Mouse (Mus musculus) bone marrow macrophage, adult 2 months (primary cell): Measurements from ENCODE around the gene Baiap2l1.

Source experiments
- CTCF ChIP-seq: IDR thresholded peaks from 2 replicates; pipeline ENCODE4 v1.5.1; 2012; ENCODE audit warnings: low read depth, mild to moderate bottlenecking, low read length, moderate library complexity
- POLR2A ChIP-seq: IDR thresholded peaks from 2 replicates; pipeline ENCODE4 v1.6.1; 2012; ENCODE audit warnings: mild to moderate bottlenecking, low read depth, low read length, borderline replicate concordance

DNA sequence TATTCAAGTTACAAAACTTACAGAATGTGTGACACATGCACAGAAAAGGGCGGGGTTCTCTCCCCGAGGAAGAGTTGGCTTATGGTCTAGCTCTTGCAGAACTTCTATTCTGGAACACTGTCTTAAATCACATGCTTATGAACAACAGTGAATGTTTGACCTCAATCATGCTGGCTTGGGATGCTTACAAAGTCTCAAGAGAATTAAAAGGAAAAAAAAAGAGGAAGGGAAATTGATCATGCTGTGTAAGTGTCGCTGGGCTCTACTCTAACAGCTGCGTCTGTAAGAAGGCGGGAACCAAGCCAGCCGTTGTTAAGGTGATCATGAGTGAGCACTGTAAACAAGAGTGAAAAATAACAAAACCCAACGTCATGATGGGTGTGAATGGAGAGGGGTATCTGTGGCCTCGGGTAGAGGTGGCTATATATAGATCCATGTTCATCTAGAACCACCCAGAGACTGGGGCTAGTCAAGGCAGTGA is 74.3 kb downstream of the Baiap2l1 start:
- TF ChIP-seq CTCF (no peak), POLR2A (no peak)
